Mouse (Mus musculus) liver, adult 2 months (tissue): ENCODE measurements around the gene Slc38a8.

Experiments used
- CTCF ChIP-seq: fragments of 200-500 bp; IDR thresholded peaks from 2 replicates; pipeline ENCODE4 v1.5.1; 2011; ENCODE audit warnings: low read depth, low read length, control low read depth
- POLR2A ChIP-seq: fragments of 200-500 bp; IDR thresholded peaks from 2 replicates; pipeline ENCODE4 v1.6.1; 2011; ENCODE audit warnings: low read length, control low read depth; ENCODE audit not compliant: insufficient read depth; ENCODE audit errors: extremely low read depth

- TF ChIP-seq CTCF (no peak), POLR2A (no peak)
Observed at GRCm38 (mm10) chr8:119436331-119436730, 65.2 kb downstream of the Slc38a8 start.
